Mouse (Mus musculus) heart, embryonic 16.5 days (tissue): ENCODE results near the gene Rmdn2. TPM values are rescaled to one million over a fixed set of nuclear protein-coding genes. Genes with fewer than 3 reads are reported as not detected.

Experiments
- ATAC-seq: fragments of 200-750 bp; cut with Nextera tagmentation; replicated peaks from 2 replicates; pipeline ENCODE4 v1.8.0; 2017; ENCODE audit warnings: moderate number of reproducible peaks; ENCODE audit not compliant: insufficient read depth, low FRiP score; ENCODE audit errors: extremely low read depth
- H3K27ac ChIP-seq: fragments of 300-500 bp; sonication (generic); 2 replicates; pipeline ENCODE4 v1.5.1; 2014; ENCODE audit warnings: mild to moderate bottlenecking, low read length, control low read depth, moderate library complexity
- H3K27me3 ChIP-seq: fragments of 300-500 bp; sonication (generic); 2 replicates; pipeline ENCODE4 v1.6.1; 2014; ENCODE audit warnings: low read length, mixed read lengths; ENCODE audit not compliant: control insufficient read depth, insufficient read depth
- H3K36me3 ChIP-seq: fragments of 300-500 bp; sonication (generic); 2 replicates; pipeline ENCODE4 v1.6.1; 2014; ENCODE audit not compliant: control insufficient read depth, insufficient read depth
- H3K4me1 ChIP-seq: fragments of 300-500 bp; sonication (generic); 2 replicates; pipeline ENCODE4 v1.6.1; 2014; ENCODE audit warnings: low read length, mixed read lengths; ENCODE audit not compliant: control insufficient read depth, insufficient read depth
- H3K4me2 ChIP-seq: fragments of 300-500 bp; sonication (generic); 2 replicates; pipeline ENCODE4 v1.6.1; 2014; ENCODE audit warnings: low read depth, mild to moderate bottlenecking, control low read depth, low read length
- H3K4me3 ChIP-seq: fragments of 300-500 bp; sonication (generic); 2 replicates; pipeline ENCODE4 v1.5.1; 2014; ENCODE audit warnings: mild to moderate bottlenecking, control low read depth, low read length
- H3K9ac ChIP-seq: fragments of 300-500 bp; sonication (generic); 2 replicates; pipeline ENCODE4 v1.6.1; 2014; ENCODE audit warnings: low read length, control low read depth
- H3K9me3 ChIP-seq: fragments of 300-500 bp; sonication (generic); replicated peaks from 2 replicates; pipeline ENCODE4 v1.6.1; 2016; ENCODE audit warnings: low read length; ENCODE audit not compliant: control insufficient read depth
- WGBS: fragments of 180-500 bp; shearing (Covaris S2); extraction: QIAGEN DNeasy Blood & Tissue Kit; methylation state at CpG from one replicate; pipeline ENCODE4 v1.1.7; 2014; 5-methylcytosine and 5-hydroxymethylcytosine counted together
- polyA plus RNA-seq: library from polyadenylated mRNA; unstranded; fragments of >200 nt; fragmentation: Nextera tagmentation; extraction: Ambion mirVana; gene quantifications from 2 replicates; pipeline ENCODE4 v1.2.1, GENCODE M21; 2015

Gene Rmdn2
- polyA plus RNA-seq, 1 experiment from 2014 or later = 11.7 TPM

DNA sequence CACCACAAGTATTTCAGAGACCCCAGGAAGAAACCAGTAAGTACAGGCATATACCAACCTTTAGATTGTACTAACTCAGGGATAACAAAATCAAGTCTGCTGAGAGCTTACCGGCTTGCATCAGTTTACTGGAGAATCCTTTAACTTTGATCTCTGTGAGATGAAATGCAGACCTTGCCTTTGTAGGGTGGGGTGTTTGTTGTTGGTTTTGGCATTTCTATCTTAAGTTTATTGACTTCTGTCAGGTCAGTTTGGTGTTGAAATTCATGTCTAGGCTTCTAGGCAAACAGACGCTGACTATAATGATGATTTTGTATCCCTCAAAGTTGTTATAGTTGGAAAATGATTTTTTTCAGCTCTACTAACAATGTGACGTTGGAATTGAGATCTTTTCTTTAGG is 12.2 kb downstream of the Rmdn2 start:
- ATAC-seq = no peak
- WGBS = 70% methylated on average over 3 of the region's 3 CpGs

DNA sequence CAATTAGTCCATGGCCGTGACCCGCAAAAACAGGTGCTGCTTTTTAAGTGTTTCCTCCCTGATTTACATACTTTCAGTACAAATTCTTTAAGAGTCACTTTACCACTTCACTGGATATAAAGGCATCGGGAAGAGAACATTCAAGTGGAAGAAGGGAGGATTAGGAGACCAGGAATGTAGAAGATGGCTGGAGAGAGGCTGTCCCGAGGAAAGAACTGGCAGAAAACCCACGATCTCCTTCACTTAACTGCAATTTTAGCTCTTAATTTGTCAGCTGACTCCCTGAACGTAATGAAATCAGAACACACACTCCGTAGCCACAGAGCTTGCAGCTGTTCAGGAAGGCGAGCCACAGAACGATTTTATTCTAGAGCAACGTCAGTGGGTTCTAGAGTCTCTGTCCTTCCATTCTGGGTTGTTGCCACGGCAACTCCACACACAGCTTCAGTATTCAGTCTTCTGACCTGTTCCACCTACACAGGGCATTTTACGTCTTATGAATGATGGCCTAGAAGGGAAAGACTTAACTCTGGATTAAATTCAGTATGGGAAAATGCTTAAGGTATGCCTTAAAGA is 14.7 kb downstream of the Rmdn2 start:
- 80% methylated on average over 12 of the region's 12 CpGs for WGBS

More for the DNA sequence above, 12.2 kb downstream of the Rmdn2 start:
- no peaks in the 10 kb centered on the region for H3K36me3 ChIP-seq
- H3K4me3 ChIP-seq = no peak overlapping the region
- no peak overlapping the region for H3K4me2 ChIP-seq
- H3K9me3 ChIP-seq = no peaks in the 10 kb centered on the region
- no peak overlapping the region for H3K9ac ChIP-seq
- H3K27ac ChIP-seq = no peak overlapping the region
- no peaks in the 10 kb centered on the region for H3K27me3 ChIP-seq
- H3K4me1 ChIP-seq = no peaks in the 10 kb centered on the region

DNA sequence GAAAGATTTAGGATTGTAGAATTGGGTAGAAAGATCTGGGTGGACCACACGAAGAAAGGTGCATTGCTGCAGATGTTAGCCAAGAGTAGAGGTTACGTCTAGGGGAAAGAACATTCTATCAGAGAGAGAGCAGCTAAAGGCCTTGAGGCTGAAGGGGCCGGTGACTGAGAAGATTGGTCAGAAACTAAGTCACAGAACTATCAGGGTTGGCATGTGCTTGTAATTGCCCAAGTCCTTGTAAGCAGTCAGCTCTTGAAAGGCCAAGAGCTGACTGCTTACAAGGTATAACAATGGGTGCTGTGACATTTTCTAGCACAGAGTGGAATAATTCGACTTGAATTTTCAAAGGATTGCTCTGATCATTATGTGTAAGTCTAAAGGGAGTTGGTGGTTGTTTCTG is 38.2 kb downstream of the Rmdn2 start:
- H3K4me3 ChIP-seq = no peak overlapping the region
- ATAC-seq = no peak
- H3K4me2 ChIP-seq = no peak overlapping the region
- no peaks in the 10 kb centered on the region for H3K36me3 ChIP-seq
- 82% methylated on average over 4 of the region's 4 CpGs for WGBS
- H3K27ac ChIP-seq = no peak overlapping the region
- no peaks in the 10 kb centered on the region for H3K27me3 ChIP-seq
- H3K9ac ChIP-seq = no peak overlapping the region
- H3K9me3 ChIP-seq = no peaks in the 10 kb centered on the region
- no peaks in the 10 kb centered on the region for H3K4me1 ChIP-seq

More for the DNA sequence above, 14.7 kb downstream of the Rmdn2 start:
- ATAC-seq = no peak
- no peak overlapping the region for H3K4me2 ChIP-seq
- H3K9ac ChIP-seq = no peak overlapping the region
- H3K27ac ChIP-seq = no peak overlapping the region
- H3K4me3 ChIP-seq = no peak overlapping the region
- H3K4me1 ChIP-seq = no peaks in the 10 kb centered on the region
- H3K36me3 ChIP-seq = no peaks in the 10 kb centered on the region
- no peaks in the 10 kb centered on the region for H3K27me3 ChIP-seq
- no peaks in the 10 kb centered on the region for H3K9me3 ChIP-seq

DNA sequence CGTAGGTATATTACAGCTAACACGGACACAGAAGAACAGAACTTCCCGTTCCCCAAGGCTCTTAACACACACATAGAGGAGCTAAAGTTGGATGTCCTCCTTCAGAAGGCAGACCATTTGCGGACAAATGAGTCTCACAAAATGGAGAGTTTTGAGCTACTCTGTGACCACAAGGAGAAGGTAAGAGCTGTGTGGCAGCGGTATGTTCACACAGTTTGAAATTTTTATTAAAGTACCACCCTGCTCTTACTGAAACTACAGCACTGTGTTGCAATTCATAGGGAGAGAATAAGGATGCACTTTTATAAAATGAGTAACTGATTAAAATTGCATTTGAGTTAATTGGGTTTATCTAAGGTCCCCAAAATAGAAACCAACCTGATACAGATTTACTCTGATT is 38.6 kb downstream of the Rmdn2 start:
- Histone ChIP-seq H3K9ac (no peak overlapping the region), H3K27me3 (no peaks in the 10 kb centered on the region), H3K9me3 (no peaks in the 10 kb centered on the region), H3K4me2 (no peak overlapping the region), H3K27ac (no peak overlapping the region), H3K36me3 (no peaks in the 10 kb centered on the region), H3K4me1 (no peaks in the 10 kb centered on the region), H3K4me3 (no peak overlapping the region)
- 91% methylated on average over 5 of the region's 5 CpGs for WGBS
- no peak for ATAC-seq

DNA sequence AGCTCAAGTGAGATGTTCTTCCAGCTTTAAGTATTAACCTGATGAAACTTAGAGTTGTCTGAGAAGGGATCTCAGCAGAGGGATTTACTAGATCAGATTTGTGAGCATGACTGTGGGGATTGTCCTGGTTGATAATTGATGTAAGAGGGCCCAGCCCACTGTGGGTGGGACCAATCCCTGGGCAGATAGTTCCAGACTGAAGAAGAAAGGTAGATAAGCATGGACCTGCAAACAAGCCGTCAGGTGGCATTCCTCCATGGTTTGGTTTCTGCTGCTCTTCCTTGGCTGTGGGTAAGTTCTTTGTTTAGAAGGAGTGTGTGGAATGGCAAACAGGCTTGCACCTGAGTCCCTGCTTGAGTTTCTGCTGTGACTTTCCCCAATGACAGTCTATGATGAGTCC is 41.5 kb downstream of the Rmdn2 start:
- H3K9me3 ChIP-seq = no peaks in the 10 kb centered on the region
- 65% methylated on average over 1 of the region's 1 CpGs for WGBS
- ATAC-seq = no peak
- no peaks in the 10 kb centered on the region for H3K36me3 ChIP-seq
- no peaks in the 10 kb centered on the region for H3K27me3 ChIP-seq
- H3K4me3 ChIP-seq = no peak overlapping the region
- H3K4me1 ChIP-seq = no peaks in the 10 kb centered on the region
- H3K27ac ChIP-seq = no peak overlapping the region
- H3K9ac ChIP-seq = no peak overlapping the region
- H3K4me2 ChIP-seq = no peak overlapping the region

DNA sequence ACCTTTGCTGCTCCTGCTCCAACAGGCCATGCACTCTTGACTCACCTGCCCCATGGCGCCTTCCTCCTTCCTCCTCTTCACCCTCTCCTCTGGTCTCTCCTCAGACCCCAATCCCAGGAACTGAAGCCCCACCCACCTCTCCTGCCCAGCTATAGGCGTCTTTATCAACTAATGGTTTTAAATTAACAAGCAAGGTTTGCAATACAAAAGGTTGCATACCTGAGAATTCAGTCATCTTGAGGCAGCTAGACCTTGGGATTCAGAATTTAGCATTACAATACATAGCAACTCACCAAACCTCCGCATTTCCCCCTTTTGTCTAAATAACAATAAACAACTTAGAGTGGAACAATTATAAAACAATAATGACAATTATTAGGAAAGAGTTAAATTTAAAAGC is 42.5 kb downstream of the Rmdn2 start:
- Histone ChIP-seq H3K27ac (no peak overlapping the region), H3K9me3 (no peaks in the 10 kb centered on the region), H3K4me2 (no peak overlapping the region), H3K27me3 (no peaks in the 10 kb centered on the region), H3K9ac (no peak overlapping the region), H3K36me3 (no peaks in the 10 kb centered on the region), H3K4me1 (no peaks in the 10 kb centered on the region), H3K4me3 (no peak overlapping the region)
- ATAC-seq = no peak
- WGBS = 77% methylated on average over 3 of the region's 3 CpGs

DNA sequence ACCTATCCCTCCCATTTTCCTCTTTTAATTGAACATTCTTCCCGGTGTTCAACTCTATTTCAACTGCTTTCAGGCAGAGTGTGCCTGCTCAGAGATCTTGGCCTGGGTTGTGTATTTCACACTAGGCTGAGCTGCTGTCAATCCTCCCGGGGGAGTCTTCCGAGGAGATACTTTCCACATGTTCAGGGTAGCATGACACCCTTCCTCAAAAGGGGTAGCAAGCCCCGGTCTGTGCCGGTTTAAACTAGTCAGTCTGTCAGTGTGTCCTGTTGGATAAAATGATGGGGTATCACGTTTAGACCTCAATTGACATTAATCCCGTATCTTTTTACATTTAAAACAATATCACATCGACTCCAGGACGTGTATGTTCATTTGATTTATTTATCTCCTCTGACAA is 46.1 kb downstream of the Rmdn2 start:
- no peaks in the 10 kb centered on the region for H3K36me3 ChIP-seq
- ATAC-seq = no peak
- no peak overlapping the region for H3K9ac ChIP-seq
- no peak overlapping the region for H3K4me2 ChIP-seq
- no peak overlapping the region for H3K27ac ChIP-seq
- H3K4me1 ChIP-seq = no peaks in the 10 kb centered on the region
- no peak overlapping the region for H3K4me3 ChIP-seq
- no peaks in the 10 kb centered on the region for H3K27me3 ChIP-seq
- 37% methylated on average over 9 of the region's 9 CpGs for WGBS
- H3K9me3 ChIP-seq = no peaks in the 10 kb centered on the region

DNA sequence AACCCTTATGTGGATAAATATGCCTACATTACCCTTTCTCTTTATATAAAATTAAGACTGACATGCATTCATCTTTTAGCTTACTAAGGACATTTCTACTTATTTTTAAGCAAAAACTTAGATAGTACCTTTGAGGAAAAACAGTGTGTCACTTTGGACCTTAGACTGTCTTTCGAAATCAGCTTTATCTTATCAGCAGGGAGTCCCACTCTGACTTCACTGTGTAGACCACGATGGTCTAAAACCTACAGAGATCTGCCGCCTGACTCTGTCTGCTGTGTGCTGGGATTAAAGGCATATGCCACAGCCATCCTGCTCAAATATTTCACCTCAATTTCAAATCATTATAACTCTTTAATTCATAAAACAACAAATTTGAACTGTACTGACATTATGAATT is 46.8 kb downstream of the Rmdn2 start:
- Histone ChIP-seq H3K4me1 (no peaks in the 10 kb centered on the region; the same call in 1 of the 2 replicates), H3K27ac (no peak overlapping the region), H3K27me3 (no peaks in the 10 kb centered on the region), H3K4me3 (no peak overlapping the region), H3K4me2 (no peak overlapping the region), H3K9ac (no peak overlapping the region), H3K36me3 (no peaks in the 10 kb centered on the region), H3K9me3 (no peaks in the 10 kb centered on the region)
- ATAC-seq = no peak
- WGBS = 44% methylated on average over 3 of the region's 3 CpGs

DNA sequence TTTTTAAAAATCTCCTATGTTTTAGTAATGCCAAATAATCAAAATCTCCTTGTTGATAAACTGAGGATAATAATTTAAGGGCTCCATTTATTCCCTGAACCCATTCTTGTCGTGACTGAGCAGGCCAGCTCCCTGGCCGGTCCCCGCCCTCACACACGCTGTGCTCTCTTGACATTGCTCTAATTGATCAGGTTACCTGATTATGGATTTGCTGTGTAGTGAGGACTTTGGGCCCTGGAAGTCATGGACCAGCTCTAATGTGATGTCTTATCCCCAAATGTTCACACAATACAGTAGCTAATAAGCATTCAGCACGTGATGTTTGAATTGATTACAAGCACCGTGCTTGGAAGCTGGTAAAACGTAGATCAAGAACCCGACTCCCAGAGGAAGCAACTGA is 47.2 kb downstream of the Rmdn2 start:
- Histone ChIP-seq H3K4me2 (no peak overlapping the region), H3K36me3 (no peaks in the 10 kb centered on the region), H3K4me3 (no peak overlapping the region), H3K4me1 (no peaks in the 10 kb centered on the region; the same call in 1 of the 2 replicates), H3K9me3 (no peaks in the 10 kb centered on the region), H3K27ac (no peak overlapping the region), H3K27me3 (no peaks in the 10 kb centered on the region), H3K9ac (no peak overlapping the region)
- WGBS = 70% methylated on average over 8 of the region's 8 CpGs
- ATAC-seq = no peak
